Mouse (Mus musculus): Measurements from ENCODE around the gene Mef2d. TPM values are rescaled to one million over a fixed set of nuclear protein-coding genes. Genes with fewer than 3 reads are reported as not detected.
A peak's percentile ranks its signal among the peaks of the same experiment; 100 is the strongest.

Gene Mef2d
- total RNA-seq, 2 experiments from 2014 or later: 120 TPM

GRCm38 (mm10) chr3:88181374-88181773 lies 39.2 kb downstream of the Mef2d start:
- DNase-seq: peak in 1 of 2 experiments; percentile 63

GRCm38 (mm10) chr3:88186424-88186823 lies 44.3 kb downstream of the Mef2d start:
- DNase-seq: no peak

- no peak for DNase-seq
Observed at GRCm38 (mm10) chr3:88191146-88191545, 49.0 kb downstream of the Mef2d start.

- DNase-seq: peak in 1 of 2 experiments; percentile 64
Observed at GRCm38 (mm10) chr3:88191820-88192616, 49.8 kb downstream of the Mef2d start.

- DNase-seq: no peak
Observed at GRCm38 (mm10) chr3:88197741-88198504, 55.8 kb downstream of the Mef2d start.

- DNase-seq: no peak
Observed at GRCm38 (mm10) chr3:88198505-88199020, 56.4 kb downstream of the Mef2d start.

- no peak for DNase-seq
Observed at GRCm38 (mm10) chr3:88199541-88200110, 57.5 kb downstream of the Mef2d start.

GRCm38 (mm10) chr3:88200161-88200971 lies 58.2 kb downstream of the Mef2d start:
- peak in 1 of 2 experiments; percentile 40 for DNase-seq

- no peak for DNase-seq
Observed at GRCm38 (mm10) chr3:88200972-88201330, 58.8 kb downstream of the Mef2d start.

GRCm38 (mm10) chr3:88201640-88202039 lies 59.5 kb downstream of the Mef2d start:
- no peak for DNase-seq

GRCm38 (mm10) chr3:88202986-88203385 lies 60.8 kb downstream of the Mef2d start:
- no peak for DNase-seq

GRCm38 (mm10) chr3:88203456-88203855 lies 61.3 kb downstream of the Mef2d start:
- DNase-seq: no peak

- no peak for DNase-seq
Observed at GRCm38 (mm10) chr3:88203999-88204700, 62.0 kb downstream of the Mef2d start.

GRCm38 (mm10) chr3:88204751-88205150 lies 62.6 kb downstream of the Mef2d start:
- DNase-seq: no peak

- DNase-seq: no peak
Observed at GRCm38 (mm10) chr3:88205176-88205562, 63.0 kb downstream of the Mef2d start.

GRCm38 (mm10) chr3:88205563-88206491 lies 63.7 kb downstream of the Mef2d start:
- DNase-seq: no peak

GRCm38 (mm10) chr3:88206500-88206899 lies 64.3 kb downstream of the Mef2d start:
- no peak for DNase-seq

- DNase-seq: no peak
Observed at GRCm38 (mm10) chr3:88206901-88207371, 64.8 kb downstream of the Mef2d start.

- no peak for DNase-seq
Observed at GRCm38 (mm10) chr3:88207451-88208100, 65.4 kb downstream of the Mef2d start.

Data from heart, adult 18-20 months (tissue).